Mouse (Mus musculus): Measurements from ENCODE around the gene Sncb. TPM values are rescaled to one million over a fixed set of nuclear protein-coding genes. Genes with fewer than 3 reads are reported as not detected.
A peak's percentile ranks its signal among the peaks of the same experiment; 100 is the strongest.

The Sncb gene
- polyA plus RNA-seq, 1 experiment from 2014 or later, result 25.7 TPM

GRCm38 (mm10) chr13:54754169-54755080 lies 12.0 kb downstream of the Sncb start:
- H3K27ac ChIP-seq (ENCODE audit: low read depth, low read length), result no peak overlapping the region
- no peak overlapping the region for H3K4me2 ChIP-seq (ENCODE audit: low read length)
- H3K27me3 ChIP-seq (replicated peaks; ENCODE audit: control insufficient read depth, insufficient read depth, low read length), result 0 out of 2 replicates have a peak, but pooled peaks cover 6% of the 10 kb centered on the region
- no peak overlapping the region; the same call in 1 of the 2 replicates for H3K9ac ChIP-seq (ENCODE audit: low read length)
- H3K4me3 ChIP-seq (ENCODE audit: low read depth, low read length), result no peak overlapping the region
- no peaks in the 10 kb centered on the region for H3K9me3 ChIP-seq (replicated peaks; ENCODE audit: control insufficient read depth, low read length)
- H3K4me1 ChIP-seq (ENCODE audit: control insufficient read depth, insufficient read depth, low read length), result peaks cover 40% of the 10 kb centered on the region
- WGBS, result 33% methylated on average over 12 of the region's 12 CpGs
- no peaks in the 10 kb centered on the region for H3K36me3 ChIP-seq (ENCODE audit: control insufficient read depth, insufficient read depth, low read length)
- no peak for ATAC-seq
- DNase-seq (ENCODE audit: low spot score), result peak; percentile 29

- no peaks in the 10 kb centered on the region for H3K9me3 ChIP-seq (replicated peaks; ENCODE audit: control insufficient read depth, low read length)
- no peaks in the 10 kb centered on the region for H3K36me3 ChIP-seq (ENCODE audit: control insufficient read depth, insufficient read depth, low read length)
- no peak for ATAC-seq
- H3K27ac ChIP-seq (ENCODE audit: low read depth, low read length), result no peak overlapping the region
- 67% methylated on average over 6 of the region's 6 CpGs for WGBS
- H3K4me2 ChIP-seq (ENCODE audit: low read length), result no peak overlapping the region
- no peak overlapping the region for H3K9ac ChIP-seq (ENCODE audit: low read length)
- DNase-seq (ENCODE audit: low spot score), result no peak
- H3K27me3 ChIP-seq (replicated peaks; ENCODE audit: control insufficient read depth, insufficient read depth, low read length), result 0 out of 2 replicates have a peak, but pooled peaks cover 6% of the 10 kb centered on the region
- H3K4me3 ChIP-seq (ENCODE audit: low read depth, low read length), result no peak overlapping the region
- peaks cover 35% of the 10 kb centered on the region for H3K4me1 ChIP-seq (ENCODE audit: control insufficient read depth, insufficient read depth, low read length)
Measured at GRCm38 (mm10) chr13:54753733-54754132, 12.7 kb downstream of the Sncb start.

DNA sequence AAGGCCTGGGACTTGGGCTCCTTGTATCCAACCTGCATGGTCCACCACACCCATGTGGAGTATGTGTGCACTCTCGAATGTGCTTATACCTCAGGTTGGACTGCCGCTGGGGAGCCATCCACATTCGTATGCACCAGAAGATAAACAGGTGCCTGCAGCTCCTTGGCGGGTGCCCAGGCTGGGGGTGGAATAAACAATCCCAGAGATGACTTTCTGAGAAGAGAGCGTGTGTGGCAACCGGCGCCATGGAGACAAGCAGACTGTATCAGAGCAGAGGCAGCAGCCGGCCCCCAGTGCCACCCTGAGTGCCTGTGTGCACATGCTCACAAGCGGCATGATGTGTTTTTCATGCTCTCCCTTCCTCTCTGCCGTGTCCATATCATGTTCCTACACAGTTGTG lies 13.7 kb downstream of the Sncb start:
- Histone ChIP-seq H3K27ac (ENCODE audit: low read depth, low read length) (no peak overlapping the region), H3K4me1 (ENCODE audit: control insufficient read depth, insufficient read depth, low read length) (peaks cover 42% of the 10 kb centered on the region)

GRCm38 (mm10) chr13:54750699-54751098 lies 15.7 kb downstream of the Sncb start:
- 0 out of 2 replicates have a peak overlapping the region, but pooled peaks have one; percentile 67 for H3K4me2 ChIP-seq (ENCODE audit: low read length)
- H3K4me1 ChIP-seq (ENCODE audit: control insufficient read depth, insufficient read depth, low read length), result peaks cover 41% of the 10 kb centered on the region
- H3K36me3 ChIP-seq (ENCODE audit: control insufficient read depth, insufficient read depth, low read length), result 0 out of 2 replicates have a peak, but pooled peaks cover 4% of the 10 kb centered on the region
- ATAC-seq (no peak), DNase-seq (ENCODE audit: low spot score) (no peak)
- 0 out of 2 replicates have a peak, but pooled peaks cover 6% of the 10 kb centered on the region for H3K27me3 ChIP-seq (replicated peaks; ENCODE audit: control insufficient read depth, insufficient read depth, low read length)
- H3K9me3 ChIP-seq (replicated peaks; ENCODE audit: control insufficient read depth, low read length), result no peaks in the 10 kb centered on the region
- H3K4me3 ChIP-seq (ENCODE audit: low read depth, low read length), result no peak overlapping the region
- WGBS, result 2% methylated on average over 8 of the region's 8 CpGs
- H3K27ac ChIP-seq (ENCODE audit: low read depth, low read length), result no peak overlapping the region
- no peak overlapping the region for H3K9ac ChIP-seq (ENCODE audit: low read length)

More for the DNA sequence above, 13.7 kb downstream of the Sncb start:
- WGBS, result 61% methylated on average over 10 of the region's 10 CpGs
- no peak overlapping the region for H3K4me3 ChIP-seq (ENCODE audit: low read depth, low read length)
- ATAC-seq, result no peak
- H3K4me2 ChIP-seq (ENCODE audit: low read length), result no peak overlapping the region
- no peaks in the 10 kb centered on the region for H3K9me3 ChIP-seq (replicated peaks; ENCODE audit: control insufficient read depth, low read length)
- H3K9ac ChIP-seq (ENCODE audit: low read length), result no peak overlapping the region
- DNase-seq (ENCODE audit: low spot score), result no peak
- H3K36me3 ChIP-seq (ENCODE audit: control insufficient read depth, insufficient read depth, low read length), result 0 out of 2 replicates have a peak, but pooled peaks cover 4% of the 10 kb centered on the region
- 0 out of 2 replicates have a peak, but pooled peaks cover 6% of the 10 kb centered on the region for H3K27me3 ChIP-seq (replicated peaks; ENCODE audit: control insufficient read depth, insufficient read depth, low read length)

DNA sequence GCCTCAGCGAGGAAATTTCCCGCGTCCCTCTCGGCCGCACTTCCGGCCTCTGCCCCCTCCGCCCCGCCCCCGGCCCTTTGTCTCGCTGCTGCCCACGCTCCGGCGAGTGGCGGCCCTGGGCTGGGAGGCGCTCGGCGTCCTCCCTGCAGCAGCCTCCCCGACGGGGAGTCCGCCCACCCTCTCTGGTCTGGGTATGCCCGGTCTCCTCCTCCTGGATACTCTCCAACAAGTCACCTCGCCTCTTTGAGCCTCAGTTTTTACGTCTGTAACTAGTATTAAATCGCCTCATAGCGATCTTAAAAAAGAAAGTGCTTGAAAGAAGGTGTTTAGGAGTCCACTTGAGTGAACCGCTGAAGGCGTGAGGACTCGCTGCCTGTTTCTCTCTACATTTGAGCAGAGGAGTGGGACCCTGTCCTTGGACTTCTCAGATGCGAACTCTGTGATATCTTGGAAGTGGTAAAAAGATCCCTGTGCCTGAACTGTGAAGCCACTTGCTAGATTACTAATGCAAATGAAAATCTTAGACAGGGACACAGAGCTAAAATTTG lies 16.5 kb downstream of the Sncb start, which contains the start of gene Gprin1:
Gene Gprin1 (minus strand): TSS at position 11 of the 548 bp plus-strand sequence.
- ATAC-seq, result peak; percentile 80
- H3K4me2 ChIP-seq (ENCODE audit: low read length), result peak within 1 kb of the TSS; percentile 67
- 0 out of 2 replicates have a peak, but pooled peaks cover 4% of the 10 kb centered on the region for H3K36me3 ChIP-seq (ENCODE audit: control insufficient read depth, insufficient read depth, low read length)
- H3K4me3 ChIP-seq (ENCODE audit: low read depth, low read length), result peak within 1 kb of the TSS; percentile 61
- peak within 1 kb of the TSS; percentile 90 for H3K27ac ChIP-seq (ENCODE audit: low read depth, low read length)
- no peaks in the 10 kb centered on the region for H3K9me3 ChIP-seq (replicated peaks; ENCODE audit: control insufficient read depth, low read length)
- 1% methylated on average over 29 of the region's 29 CpGs for WGBS
- H3K27me3 ChIP-seq (replicated peaks; ENCODE audit: control insufficient read depth, insufficient read depth, low read length), result 0 out of 2 replicates have a peak, but pooled peaks cover 6% of the 10 kb centered on the region
- peaks cover 35% of the 10 kb centered on the region for H3K4me1 ChIP-seq (ENCODE audit: control insufficient read depth, insufficient read depth, low read length)
- peak within 1 kb of the TSS; percentile 81 for H3K9ac ChIP-seq (ENCODE audit: low read length)
- DNase-seq (ENCODE audit: low spot score), result peak; percentile 72

DNA sequence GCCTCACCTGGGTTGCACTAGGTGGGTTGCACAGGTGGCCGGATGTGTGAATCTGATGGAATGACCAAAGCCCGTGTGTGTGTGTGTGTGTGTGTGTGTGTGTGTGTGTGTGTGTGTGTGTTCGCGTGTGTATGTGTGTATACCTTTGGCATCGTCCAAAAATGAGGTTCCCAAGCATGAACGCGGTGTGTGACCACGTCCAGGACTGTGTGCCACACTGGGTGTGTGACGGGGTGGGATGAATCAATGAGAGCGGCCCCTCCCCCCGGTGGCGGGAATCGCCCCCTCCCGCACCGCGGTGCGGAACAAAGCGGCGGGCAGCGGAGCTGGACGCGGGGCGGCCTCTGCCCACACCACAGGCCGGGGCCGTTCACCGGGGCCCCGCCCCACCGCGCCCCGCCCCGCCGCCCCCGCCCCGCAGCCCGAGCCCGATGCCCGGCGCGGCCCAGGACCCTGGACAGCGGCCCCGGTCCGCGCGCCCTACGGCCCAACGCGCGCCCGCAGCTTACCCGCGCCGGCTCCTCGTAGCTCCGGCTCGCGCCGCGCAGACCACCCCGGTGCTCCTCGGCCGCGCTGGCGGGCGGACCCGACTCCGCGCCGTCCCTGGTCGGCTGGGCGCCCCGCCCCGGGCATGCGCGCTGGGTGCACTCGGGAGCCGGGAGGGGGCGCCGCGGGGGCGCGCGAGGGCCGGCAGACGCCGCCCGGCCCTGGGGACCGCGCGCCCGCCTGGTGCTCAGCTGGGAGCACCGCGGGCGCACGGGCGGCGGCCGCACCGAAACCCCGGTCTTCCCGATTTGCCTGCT lies 17.1 kb downstream of the Sncb start:
- DNase-seq (ENCODE audit: low spot score), result peak; percentile 87
- peak; percentile 91 for ATAC-seq
- WGBS, result 2% methylated on average over 50 of the region's 100 CpGs

DNA sequence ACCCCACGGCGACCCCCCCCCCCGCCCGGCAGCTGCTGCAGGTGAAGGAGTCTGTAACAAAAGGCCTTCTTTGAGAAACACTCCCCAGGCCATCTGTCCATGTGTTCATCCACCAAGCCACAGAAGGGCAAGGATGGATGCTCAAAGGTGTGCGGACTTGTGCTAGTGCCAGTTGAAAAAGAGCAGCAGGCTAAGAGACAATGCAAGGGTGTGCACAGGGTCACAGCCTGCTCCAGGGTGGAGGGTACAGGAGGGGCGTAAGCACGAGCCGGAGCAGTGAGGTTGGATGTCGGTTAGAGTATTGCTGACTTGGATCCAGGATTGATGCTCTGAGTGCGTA lies 17.7 kb downstream of the Sncb start:
- H3K9me3 ChIP-seq (replicated peaks; ENCODE audit: control insufficient read depth, low read length), result no peaks in the 10 kb centered on the region

More for the DNA sequence above, 17.1 kb downstream of the Sncb start:
- Histone ChIP-seq H3K4me3 (ENCODE audit: low read depth, low read length) (peak overlapping the region; percentile 61), H3K27me3 (replicated peaks; ENCODE audit: control insufficient read depth, insufficient read depth, low read length) (0 out of 2 replicates have a peak, but pooled peaks cover 6% of the 10 kb centered on the region), H3K27ac (ENCODE audit: low read depth, low read length) (peak overlapping the region; percentile 90), H3K9me3 (replicated peaks; ENCODE audit: control insufficient read depth, low read length) (no peaks in the 10 kb centered on the region), H3K36me3 (ENCODE audit: control insufficient read depth, insufficient read depth, low read length) (0 out of 2 replicates have a peak, but pooled peaks cover 4% of the 10 kb centered on the region), H3K4me2 (ENCODE audit: low read length) (peak overlapping the region; percentile 67), H3K9ac (ENCODE audit: low read length) (peak overlapping the region; percentile 81), H3K4me1 (ENCODE audit: control insufficient read depth, insufficient read depth, low read length) (peaks cover 29% of the 10 kb centered on the region)

DNA sequence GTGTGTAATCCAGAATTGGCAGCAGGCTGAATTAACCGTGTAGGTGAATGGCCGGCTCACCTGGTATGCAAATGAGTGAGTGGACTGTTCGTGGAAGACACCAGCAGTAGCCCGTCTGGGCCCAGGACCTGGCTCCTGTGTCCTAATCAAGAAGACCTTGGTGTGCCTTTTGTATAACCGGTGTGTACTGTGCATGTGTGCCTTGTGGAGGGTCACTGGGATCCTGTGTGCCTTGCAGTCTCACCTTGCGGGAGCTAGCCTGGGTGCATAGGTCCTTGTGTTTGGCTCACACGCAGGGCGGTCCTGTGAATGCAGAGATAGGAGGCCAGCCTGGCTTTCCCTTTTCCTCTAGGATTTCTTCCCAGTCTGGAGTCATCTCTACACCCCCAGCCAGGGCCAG lies 18.2 kb downstream of the Sncb start:
- H3K27ac ChIP-seq (ENCODE audit: low read depth, low read length), result no peak overlapping the region
- no peak for DNase-seq (ENCODE audit: low spot score)
- peak overlapping the region; percentile 81 for H3K9ac ChIP-seq (ENCODE audit: low read length)
- H3K4me1 ChIP-seq (ENCODE audit: control insufficient read depth, insufficient read depth, low read length), result peaks cover 26% of the 10 kb centered on the region
- H3K4me3 ChIP-seq (ENCODE audit: low read depth, low read length), result peak overlapping the region; percentile 61
- 0 out of 2 replicates have a peak, but pooled peaks cover 4% of the 10 kb centered on the region for H3K36me3 ChIP-seq (ENCODE audit: control insufficient read depth, insufficient read depth, low read length)
- H3K9me3 ChIP-seq (replicated peaks; ENCODE audit: control insufficient read depth, low read length), result no peaks in the 10 kb centered on the region
- 84% methylated on average over 8 of the region's 8 CpGs for WGBS
- 0 out of 2 replicates have a peak, but pooled peaks cover 6% of the 10 kb centered on the region for H3K27me3 ChIP-seq (replicated peaks; ENCODE audit: control insufficient read depth, insufficient read depth, low read length)
- H3K4me2 ChIP-seq (ENCODE audit: low read length), result peak overlapping the region; percentile 67
- ATAC-seq, result no peak

More for the DNA sequence above, 17.7 kb downstream of the Sncb start:
- DNase-seq (ENCODE audit: low spot score), result no peak
- peak overlapping the region; percentile 81 for H3K9ac ChIP-seq (ENCODE audit: low read length)
- peak overlapping the region; percentile 67 for H3K4me2 ChIP-seq (ENCODE audit: low read length)
- 29% methylated on average over 10 of the region's 10 CpGs for WGBS
- H3K36me3 ChIP-seq (ENCODE audit: control insufficient read depth, insufficient read depth, low read length), result 0 out of 2 replicates have a peak, but pooled peaks cover 4% of the 10 kb centered on the region
- peak overlapping the region; percentile 90; the same call in 1 of the 2 replicates for H3K27ac ChIP-seq (ENCODE audit: low read depth, low read length)
- H3K4me1 ChIP-seq (ENCODE audit: control insufficient read depth, insufficient read depth, low read length), result peaks cover 26% of the 10 kb centered on the region
- 0 out of 2 replicates have a peak, but pooled peaks cover 6% of the 10 kb centered on the region for H3K27me3 ChIP-seq (replicated peaks; ENCODE audit: control insufficient read depth, insufficient read depth, low read length)
- peak; percentile 7; the same call in 1 of the 2 replicates for ATAC-seq
- H3K4me3 ChIP-seq (ENCODE audit: low read depth, low read length), result peak overlapping the region; percentile 61
